Mouse (Mus musculus): Measurements from ENCODE around the gene Prok1.

Gene Prok1

GRCm38 (mm10) chr3:107187022-107187421, 52.5 kb downstream of the Prok1 start:
- no peak for DNase-seq (ENCODE audit: low read depth, low spot score)

- no peak for DNase-seq (ENCODE audit: low read depth, low spot score)
Observed at GRCm38 (mm10) chr3:107185597-107185996, 53.9 kb downstream of the Prok1 start.

GRCm38 (mm10) chr3:107183178-107183577, 56.3 kb downstream of the Prok1 start:
- DNase-seq (ENCODE audit: low read depth, low spot score), result no peak

Data from forelimb bud, embryonic 11.5 days (tissue).